Mouse (Mus musculus): ENCODE data around the gene Prkcd. TPM values are rescaled to one million over a fixed set of nuclear protein-coding genes. Genes with fewer than 3 reads are reported as not detected.

The Prkcd gene
- polyA plus RNA-seq (2015; fragmentation: Nextera tagmentation; extraction: Ambion mirVana): 47.5 and 50.6 TPM in 2 replicates

DNA sequence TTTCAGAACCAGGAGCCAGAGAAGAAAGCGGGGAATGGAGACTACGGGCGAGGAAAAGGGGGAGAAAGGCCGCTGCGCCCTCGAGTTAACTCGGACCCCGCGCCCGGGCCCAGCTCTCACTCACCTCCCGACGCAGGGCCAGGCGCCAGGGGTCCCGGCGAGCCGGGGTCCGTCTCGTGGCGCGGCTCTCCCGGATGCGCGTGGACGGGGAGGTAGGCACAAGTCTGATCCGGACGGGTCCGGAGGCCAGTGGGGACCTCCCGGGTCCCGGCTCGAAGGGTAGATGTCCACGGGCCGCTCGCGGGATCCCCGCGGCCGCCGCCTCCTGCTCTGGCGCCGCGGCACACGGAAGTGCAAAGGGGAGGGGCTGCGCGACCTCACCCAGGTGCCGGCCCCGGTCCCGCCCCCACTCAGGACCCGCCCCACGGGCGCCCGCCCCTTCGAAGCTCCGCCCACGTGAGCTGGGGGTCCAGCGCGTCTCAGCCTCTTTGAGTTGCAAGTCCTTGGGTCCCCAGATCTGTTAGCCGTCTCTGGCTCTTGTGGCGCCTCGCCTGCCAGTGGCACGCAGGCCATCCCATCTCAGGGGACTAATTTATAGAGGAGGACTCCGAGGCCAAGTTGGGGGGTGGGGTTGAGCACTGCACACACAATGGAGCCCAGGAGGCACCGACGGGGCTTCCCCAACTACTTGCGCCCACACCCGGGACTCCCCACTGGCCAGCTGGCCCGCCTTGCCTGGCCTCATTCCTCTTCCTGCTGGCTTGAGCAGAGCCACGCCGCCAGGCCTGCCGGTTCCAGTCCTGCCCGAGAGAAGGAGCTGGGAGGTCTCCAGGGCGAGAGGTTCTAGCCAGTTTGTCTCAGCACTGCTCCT is at the start of gene Prkcd:
Gene Prkcd (minus strand): TSS at position 355 of the 871 bp plus-strand sequence.
- Histone ChIP-seq H3K4me1 (peaks cover 47% of the 10 kb centered on the region), H3K4me3 (replicated peaks) (peak within 1 kb of the TSS; percentile 85), H3K9ac (peak within 1 kb of the TSS; percentile 73), H3K27me3 (no peaks in the 10 kb centered on the region), H3K27ac (peak within 1 kb of the TSS; percentile 86), H3K9me3 (replicated peaks) (no peaks in the 10 kb centered on the region), H3K36me3 (no peaks in the 10 kb centered on the region), H3K4me2 (peak within 1 kb of the TSS; percentile 90)
- WGBS: 0% methylated on average over 70 of the region's 71 CpGs
- peak; percentile 74 for ATAC-seq (replicated peaks; ENCODE audit: low FRiP score)

DNA sequence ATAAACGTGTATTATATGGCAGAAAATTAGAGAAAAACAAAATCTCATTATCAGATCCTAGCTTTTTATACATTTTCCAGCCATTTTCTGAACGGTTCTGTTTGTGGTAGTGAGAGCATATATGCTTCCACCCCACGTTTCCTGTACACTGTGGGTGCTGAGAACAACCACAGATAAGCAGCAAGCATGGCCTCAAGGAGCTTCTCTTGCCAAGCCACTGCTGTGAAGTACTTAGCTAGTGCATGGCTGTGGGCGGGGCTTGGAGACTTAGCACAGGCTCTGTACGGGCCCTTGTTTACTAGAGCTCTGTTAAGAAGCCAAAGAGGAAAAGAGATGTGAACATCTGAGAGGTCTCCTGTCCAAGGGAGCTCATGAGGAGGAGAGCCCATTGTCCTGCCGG is 48.9 kb upstream of the Prkcd start:
- peaks cover 85% of the 10 kb centered on the region for H3K36me3 ChIP-seq
- 82% methylated on average over 6 of the region's 6 CpGs for WGBS
- ATAC-seq (replicated peaks; ENCODE audit: low FRiP score): no peak

DNA sequence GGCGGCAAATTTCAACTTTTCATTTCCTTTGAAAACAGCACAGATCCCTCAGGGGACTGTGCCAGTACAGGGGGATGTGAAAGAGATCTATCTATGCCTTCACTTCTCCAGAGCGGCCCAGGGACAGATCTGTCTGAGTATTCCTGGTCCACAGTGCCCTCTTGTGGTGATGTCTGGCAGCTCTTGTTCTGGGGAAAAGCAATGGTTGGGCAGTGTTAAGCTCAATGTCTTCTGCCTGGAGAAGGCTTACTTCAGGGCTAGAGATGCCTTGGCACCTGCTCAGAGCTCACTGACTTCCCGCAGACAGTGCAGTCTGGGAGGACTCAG is 45.9 kb upstream of the Prkcd start:
- Histone ChIP-seq H3K36me3 (peaks cover 85% of the 10 kb centered on the region), H3K27me3 (no peaks in the 10 kb centered on the region), H3K4me3 (replicated peaks) (no peak overlapping the region), H3K4me2 (no peak overlapping the region), H3K9ac (no peak overlapping the region), H3K9me3 (replicated peaks) (no peaks in the 10 kb centered on the region), H3K27ac (no peak overlapping the region), H3K4me1 (no peaks in the 10 kb centered on the region)
- 9% methylated on average over 3 of the region's 3 CpGs for WGBS
- ATAC-seq (replicated peaks; ENCODE audit: low FRiP score): 0 out of 2 replicates have a peak, but pooled peaks have one; percentile 62

More for the DNA sequence above, 48.9 kb upstream of the Prkcd start:
- H3K27me3 ChIP-seq: no peaks in the 10 kb centered on the region
- no peaks in the 10 kb centered on the region for H3K4me1 ChIP-seq
- no peak overlapping the region for H3K4me3 ChIP-seq (replicated peaks)
- H3K9ac ChIP-seq: no peak overlapping the region
- H3K4me2 ChIP-seq: no peak overlapping the region
- H3K9me3 ChIP-seq (replicated peaks): no peaks in the 10 kb centered on the region
- no peak overlapping the region for H3K27ac ChIP-seq

DNA sequence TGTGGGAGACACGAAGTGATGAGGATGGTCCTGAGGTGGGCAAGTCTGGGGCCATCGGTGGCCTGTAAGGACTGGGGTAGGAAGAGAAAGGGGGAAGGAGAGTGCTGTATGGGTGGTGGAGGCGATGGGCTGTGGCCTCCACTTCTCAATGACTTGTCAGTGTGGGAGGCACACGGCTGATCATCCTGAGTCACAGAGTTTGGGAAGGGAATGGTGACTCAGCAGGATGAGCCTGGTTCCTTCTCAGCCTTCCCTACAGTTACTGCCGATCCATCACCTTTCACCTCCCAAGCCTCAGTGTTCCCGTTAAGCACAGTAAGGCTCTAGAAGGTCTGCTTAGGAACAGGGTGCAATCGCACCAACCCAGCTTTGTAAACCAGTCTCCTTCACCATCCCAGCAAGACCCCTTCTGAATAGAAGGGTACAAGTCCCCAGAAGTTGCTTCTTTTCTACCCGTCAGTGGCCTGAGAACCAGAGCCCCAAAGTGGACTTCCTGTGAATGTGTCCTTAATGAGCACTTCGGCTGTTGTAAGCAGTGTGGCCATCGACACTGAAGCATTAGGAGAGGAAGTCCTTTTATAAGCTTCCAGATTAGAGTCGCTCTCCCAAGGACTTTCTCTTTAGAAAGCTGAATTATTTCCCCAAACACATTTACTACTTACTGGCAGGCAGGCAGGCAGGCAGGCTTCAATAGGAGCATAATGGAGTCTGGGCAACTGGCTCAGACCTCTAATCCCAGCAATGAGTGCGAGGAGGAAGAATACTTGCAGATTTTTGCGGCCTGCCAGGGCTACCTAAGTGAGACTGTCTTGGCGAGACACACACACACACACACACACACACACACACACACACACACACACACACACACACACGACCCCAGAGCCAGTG is 45.3 kb upstream of the Prkcd start:
- Histone ChIP-seq H3K9ac (no peak overlapping the region), H3K4me1 (no peaks in the 10 kb centered on the region), H3K4me2 (no peak overlapping the region), H3K36me3 (peaks cover 85% of the 10 kb centered on the region), H3K9me3 (replicated peaks) (no peaks in the 10 kb centered on the region), H3K4me3 (replicated peaks) (no peak overlapping the region), H3K27me3 (no peaks in the 10 kb centered on the region), H3K27ac (0 out of 2 replicates have a peak overlapping the region, but pooled peaks have one; percentile 3)
- ATAC-seq (replicated peaks; ENCODE audit: low FRiP score): no peak
- WGBS: 74% methylated on average over 15 of the region's 15 CpGs

DNA sequence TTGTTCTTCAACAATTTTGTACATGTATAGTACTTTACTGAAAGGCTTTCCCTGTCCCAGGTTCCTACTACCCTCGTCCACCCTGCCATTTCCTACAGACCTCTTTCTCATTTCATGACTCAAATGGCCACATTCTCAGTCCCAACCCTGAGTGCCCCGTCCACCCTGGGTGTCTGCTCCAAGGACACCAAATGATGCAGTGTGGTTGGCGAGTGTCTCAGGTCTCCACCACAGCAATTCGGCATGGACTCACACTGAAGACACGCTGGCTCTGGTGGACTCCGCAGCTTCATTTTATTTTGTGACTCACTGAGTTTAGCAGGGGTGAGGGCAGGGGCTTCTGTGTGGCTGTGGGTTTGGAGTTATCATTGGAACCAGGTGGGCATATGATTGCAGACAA is 44.2 kb upstream of the Prkcd start:
- Histone ChIP-seq H3K4me3 (replicated peaks) (no peak overlapping the region), H3K36me3 (peaks cover 90% of the 10 kb centered on the region), H3K4me2 (no peak overlapping the region), H3K9me3 (replicated peaks) (no peaks in the 10 kb centered on the region), H3K4me1 (no peaks in the 10 kb centered on the region), H3K27ac (no peak overlapping the region), H3K9ac (no peak overlapping the region), H3K27me3 (no peaks in the 10 kb centered on the region)
- ATAC-seq (replicated peaks; ENCODE audit: low FRiP score): no peak
- WGBS: 88% methylated on average over 6 of the region's 6 CpGs

DNA sequence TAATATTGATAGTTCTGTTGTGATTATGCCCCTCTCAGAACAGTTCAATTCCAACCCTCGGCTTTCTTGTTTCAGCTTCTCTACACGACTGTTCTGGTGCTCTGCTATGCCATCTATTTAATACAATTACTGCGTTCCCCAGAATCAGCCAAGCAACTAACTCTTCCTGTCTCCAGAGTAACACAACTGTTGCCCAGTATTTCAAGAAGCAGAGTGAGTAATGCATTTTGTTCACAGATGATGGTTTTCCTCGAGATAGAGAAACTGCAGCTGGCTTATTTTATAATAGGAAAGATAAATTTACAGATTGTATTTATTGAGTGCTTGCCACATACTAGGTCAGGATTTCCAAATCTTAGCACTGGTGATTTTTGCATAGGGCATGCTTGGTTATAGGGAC is 40.6 kb upstream of the Prkcd start:
- Histone ChIP-seq H3K36me3 (peaks cover 93% of the 10 kb centered on the region), H3K9me3 (replicated peaks) (no peaks in the 10 kb centered on the region)
- WGBS: 84% methylated on average over 4 of the region's 4 CpGs

DNA sequence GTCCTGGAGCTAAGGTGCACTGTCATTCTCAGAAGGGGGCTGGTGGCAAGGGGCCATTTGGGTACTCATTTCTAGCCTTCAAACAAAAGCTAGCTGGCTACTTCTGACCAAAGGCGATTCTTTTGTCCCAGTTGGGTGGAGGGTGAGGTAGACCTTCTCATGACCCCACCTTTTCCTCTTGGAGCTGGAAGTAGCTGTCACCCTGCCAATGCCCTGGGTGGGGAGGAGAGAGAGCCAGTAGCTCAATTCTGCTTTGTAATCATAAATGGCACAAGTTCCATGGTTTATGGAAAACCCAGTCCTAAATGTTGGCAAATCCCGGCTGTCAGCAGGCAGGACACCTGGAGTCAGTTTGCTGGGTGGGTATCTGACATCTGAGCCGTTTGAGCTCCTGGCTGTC is 40.1 kb upstream of the Prkcd start:
- Histone ChIP-seq H3K4me1 (no peaks in the 10 kb centered on the region), H3K27me3 (no peaks in the 10 kb centered on the region), H3K4me2 (no peak overlapping the region), H3K9me3 (replicated peaks) (no peaks in the 10 kb centered on the region), H3K36me3 (peaks cover 94% of the 10 kb centered on the region), H3K4me3 (replicated peaks) (no peak overlapping the region), H3K9ac (no peak overlapping the region), H3K27ac (no peak overlapping the region)
- ATAC-seq (replicated peaks; ENCODE audit: low FRiP score): no peak
- 79% methylated on average over 3 of the region's 3 CpGs for WGBS

More for the DNA sequence above, 40.6 kb upstream of the Prkcd start:
- Histone ChIP-seq H3K27me3 (no peaks in the 10 kb centered on the region), H3K27ac (no peak overlapping the region), H3K4me1 (no peaks in the 10 kb centered on the region), H3K9ac (no peak overlapping the region), H3K4me3 (replicated peaks) (no peak overlapping the region), H3K4me2 (no peak overlapping the region)
- ATAC-seq (replicated peaks; ENCODE audit: low FRiP score): no peak

DNA sequence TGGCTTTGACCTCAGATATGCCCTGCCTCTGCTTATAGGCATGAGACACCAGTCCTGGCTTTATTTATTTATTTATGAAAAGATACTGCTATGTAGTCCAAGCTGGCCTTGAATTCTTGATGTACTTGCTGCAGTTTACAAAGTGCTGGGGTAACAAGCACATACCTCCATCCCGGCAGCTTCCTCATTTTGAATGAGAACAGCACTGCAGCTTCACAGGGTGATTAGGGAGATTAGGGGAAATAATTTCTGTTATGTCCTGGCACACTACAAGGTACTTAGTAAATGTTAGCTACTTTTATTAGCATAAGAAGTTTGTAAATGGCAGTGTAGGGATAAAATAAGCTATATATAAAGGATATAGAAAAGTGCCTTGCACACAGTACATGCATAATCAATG is 29.5 kb upstream of the Prkcd start:
- Histone ChIP-seq H3K4me3 (replicated peaks) (no peak overlapping the region), H3K27me3 (no peaks in the 10 kb centered on the region), H3K27ac (no peak overlapping the region), H3K4me1 (peaks cover 13% of the 10 kb centered on the region), H3K4me2 (no peak overlapping the region; the same call in 1 of the 2 replicates), H3K36me3 (peaks cover 28% of the 10 kb centered on the region), H3K9ac (no peak overlapping the region), H3K9me3 (replicated peaks) (no peaks in the 10 kb centered on the region)
- ATAC-seq (replicated peaks; ENCODE audit: low FRiP score): no peak
- 90% methylated on average over 1 of the region's 1 CpGs for WGBS

DNA sequence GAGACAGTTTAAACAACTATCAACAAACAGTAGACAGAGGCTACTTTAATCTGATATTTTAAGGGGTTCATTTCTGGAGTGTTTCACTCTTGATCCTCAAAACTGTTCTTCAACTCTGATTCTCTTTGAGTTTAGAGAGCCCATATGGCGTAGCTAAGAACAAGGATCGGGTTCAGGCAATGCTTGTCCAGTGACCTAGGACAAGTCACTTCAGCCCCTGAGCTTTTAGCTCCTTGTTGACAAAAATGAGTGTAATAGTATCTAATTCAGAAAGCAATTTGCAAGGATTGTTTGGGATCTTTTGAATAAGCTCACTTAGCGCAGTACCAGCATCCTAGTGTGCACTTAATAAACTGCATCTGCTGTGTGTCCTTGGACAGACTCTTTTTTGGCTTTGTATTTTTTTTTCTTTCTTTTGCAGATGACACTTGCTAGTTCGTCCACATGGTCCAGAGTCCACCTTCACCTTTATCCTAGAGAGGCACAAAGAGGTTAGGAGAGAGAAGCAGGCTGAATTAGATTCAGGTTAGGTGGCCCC is 28.8 kb upstream of the Prkcd start:
- WGBS: 39% methylated on average over 4 of the region's 4 CpGs
- peak overlapping the region; percentile 90; the same call in 1 of the 2 replicates for H3K27ac ChIP-seq
- peaks cover 21% of the 10 kb centered on the region for H3K36me3 ChIP-seq
- H3K4me1 ChIP-seq: peaks cover 13% of the 10 kb centered on the region
- H3K4me2 ChIP-seq: peak overlapping the region; percentile 67
- no peaks in the 10 kb centered on the region for H3K9me3 ChIP-seq (replicated peaks)
- no peaks in the 10 kb centered on the region for H3K27me3 ChIP-seq
- H3K9ac ChIP-seq: peak overlapping the region; percentile 98
- peak overlapping the region; percentile 96 for H3K4me3 ChIP-seq (replicated peaks)
- no peak for ATAC-seq (replicated peaks; ENCODE audit: low FRiP score)

DNA sequence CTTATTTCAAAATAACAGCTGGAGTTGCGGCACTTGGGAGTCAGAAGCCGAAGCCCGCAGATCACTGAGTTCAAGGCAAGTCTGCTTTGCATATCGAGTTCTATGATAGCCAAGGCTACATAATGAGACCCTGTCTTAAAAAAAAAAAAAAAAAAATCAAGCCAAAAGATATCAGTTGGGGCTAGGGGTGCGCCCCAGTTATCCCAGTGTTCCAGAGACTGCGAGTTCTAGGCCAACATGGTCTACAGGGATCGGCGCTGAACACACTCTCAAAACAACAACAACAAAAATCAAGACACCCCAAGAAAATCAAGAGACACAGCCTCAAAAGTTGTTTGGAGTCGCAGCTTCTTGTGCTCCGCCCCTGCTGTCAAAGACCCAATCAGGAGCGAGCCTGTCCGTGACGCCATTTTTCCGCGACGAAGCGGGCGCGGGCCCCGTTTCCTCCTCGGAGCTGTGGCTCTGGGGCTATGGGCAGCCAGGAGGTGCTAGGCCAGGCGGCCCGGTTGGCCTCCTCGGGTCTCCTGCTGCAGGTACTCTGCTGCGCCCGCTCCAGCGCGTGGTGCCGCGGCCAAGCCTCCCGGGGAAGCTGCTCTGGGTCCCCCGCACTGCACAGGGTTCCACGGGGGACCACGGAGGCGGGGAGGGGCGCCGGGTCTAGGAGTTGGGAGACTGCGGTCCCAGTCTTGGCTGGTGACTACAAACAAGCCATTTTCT is 28.1 kb upstream of the Prkcd start, which contains the start of gene Rft1:
Gene Rft1 (plus strand): TSS at position 418 of the 717 bp plus-strand sequence.
- Histone ChIP-seq H3K27me3 (no peaks in the 10 kb centered on the region), H3K36me3 (peaks cover 14% of the 10 kb centered on the region), H3K4me1 (peaks cover 13% of the 10 kb centered on the region), H3K4me2 (peak within 1 kb of the TSS; percentile 67), H3K27ac (peak within 1 kb of the TSS; percentile 90), H3K9ac (peak within 1 kb of the TSS; percentile 98), H3K9me3 (replicated peaks) (no peaks in the 10 kb centered on the region), H3K4me3 (replicated peaks) (peak within 1 kb of the TSS; percentile 96)
- WGBS: 2% methylated on average over 38 of the region's 38 CpGs
- peak; percentile 89 for ATAC-seq (replicated peaks; ENCODE audit: low FRiP score)

DNA sequence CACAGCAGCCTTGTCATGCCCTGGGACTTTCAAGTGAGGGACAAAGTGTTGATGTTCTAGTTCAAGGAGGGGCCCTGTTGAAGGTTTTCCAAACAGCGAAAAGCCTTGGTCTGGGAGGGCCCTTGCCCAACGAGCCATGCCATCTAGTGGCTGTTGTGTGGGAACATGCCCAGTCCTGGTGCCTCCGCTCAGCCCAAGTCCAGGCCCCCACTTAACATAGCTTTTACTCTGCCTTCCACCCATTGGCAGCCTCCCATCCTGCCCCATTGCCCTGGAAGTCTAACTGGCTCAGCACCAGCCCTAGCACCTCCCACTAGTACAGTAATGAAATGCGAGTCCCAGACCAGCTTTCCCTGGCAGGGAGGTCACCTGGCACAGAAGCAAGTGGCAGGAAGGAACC is 25.0 kb upstream of the Prkcd start:
- peak; percentile 94 for ATAC-seq (replicated peaks; ENCODE audit: low FRiP score)
- Histone ChIP-seq H3K4me2 (no peak overlapping the region), H3K27me3 (no peaks in the 10 kb centered on the region), H3K36me3 (no peaks in the 10 kb centered on the region), H3K27ac (peak overlapping the region; percentile 5; the same call in 1 of the 2 replicates), H3K9me3 (replicated peaks) (no peaks in the 10 kb centered on the region), H3K4me1 (peaks cover 13% of the 10 kb centered on the region), H3K4me3 (replicated peaks) (no peak overlapping the region), H3K9ac (no peak overlapping the region)
- WGBS: 11% methylated on average over 4 of the region's 4 CpGs

Measured in kidney, embryonic 15.5 days (tissue).